8 mouse cellular contexts compared by ENCODE assay signal in genomic region chr3:135505369-135505909, GRCm38 (mm10). TPM values are rescaled to one million over a fixed set of nuclear protein-coding genes. Genes with fewer than 3 reads are reported as not detected.
DNase-seq lines count a peak whose midpoint lies in the region; ATAC-seq lines count a peak whose summit lies in the region.

No protein-coding gene starts in this region.

- no peaks in the 10 kb centered on the region for H3K36me3 ChIP-seq in midbrain, embryonic 10.5 days
- H3K36me3 ChIP-seq in midbrain, embryonic 14.5 days (ENCODE audit: control insufficient read depth, insufficient read depth, low read length) = no peaks in the 10 kb centered on the region
- no peaks in the 10 kb centered on the region for H3K36me3 ChIP-seq in limb, embryonic 11.5 days (ENCODE audit: control insufficient read depth, insufficient read depth, low read length)

- no peaks in the 10 kb centered on the region for H3K9me3 ChIP-seq in midbrain, embryonic 10.5 days (replicated peaks)
- H3K9me3 ChIP-seq in midbrain, embryonic 14.5 days (ENCODE audit: control insufficient read depth, low read length) = no peaks in the 10 kb centered on the region
- no peaks in the 10 kb centered on the region for H3K9me3 ChIP-seq in limb, embryonic 11.5 days (ENCODE audit: control insufficient read depth, low read length)

- no peaks in the 10 kb centered on the region for H3K27me3 ChIP-seq in midbrain, embryonic 10.5 days (ENCODE audit: low read depth, poor library complexity, severe bottlenecking)
- H3K27me3 ChIP-seq in midbrain, embryonic 14.5 days (ENCODE audit: control insufficient read depth, insufficient read depth, low read length) = no peaks in the 10 kb centered on the region
- no peaks in the 10 kb centered on the region for H3K27me3 ChIP-seq in limb, embryonic 11.5 days (ENCODE audit: control insufficient read depth, insufficient read depth, low read length)

- no peaks in the 10 kb centered on the region for H3K4me1 ChIP-seq in midbrain, embryonic 10.5 days
- H3K4me1 ChIP-seq in midbrain, embryonic 14.5 days (ENCODE audit: control insufficient read depth, insufficient read depth, low read length) = no peaks in the 10 kb centered on the region
- no peaks in the 10 kb centered on the region for H3K4me1 ChIP-seq in limb, embryonic 11.5 days (ENCODE audit: control insufficient read depth, insufficient read depth, low read length)

- no peak overlapping the region for H3K4me3 ChIP-seq in midbrain, embryonic 10.5 days
- H3K4me3 ChIP-seq in midbrain, embryonic 14.5 days (replicated peaks; ENCODE audit: low read depth, low read length) = no peak overlapping the region
- no peak overlapping the region for H3K4me3 ChIP-seq in limb, embryonic 11.5 days (ENCODE audit: low read depth, low read length)

- H3K4me2 ChIP-seq in midbrain, embryonic 14.5 days (ENCODE audit: low read length) = no peak overlapping the region
- no peak overlapping the region for H3K4me2 ChIP-seq in limb, embryonic 11.5 days (ENCODE audit: low read depth, severe bottlenecking)

- peak; percentile 47 for DNase-seq in midbrain, embryonic 10.5 days (ENCODE audit: low spot score)
- DNase-seq in midbrain, embryonic 14.5 days = no peak
- DNase-seq in NIH3T3 (ENCODE audit: low read depth) = peak; percentile 68
- DNase-seq in cerebellum, adult 8-10 months = peak; percentile 65
- peak; percentile 74 to 83 for DNase-seq in heart, postnatal 36 days
- peak; percentile 61 for DNase-seq in limb, embryonic 11.5 days (ENCODE audit: low spot score)
- DNase-seq in retina, embryonic 14.5 days (ENCODE audit: low spot score) = peak; percentile 58
- no peak for DNase-seq in Muller cell, postnatal 12 days (ENCODE audit: inconsistent ontology term)

- no peak for ATAC-seq in midbrain, embryonic 14.5 days (ENCODE audit: low FRiP score, low TSS enrichment)
- ATAC-seq in limb, embryonic 11.5 days (ENCODE audit: insufficient number of reproducible peaks, low FRiP score, low TSS enrichment, low read depth) = no peak

- 64% methylated on average over 10 of the region's 10 CpGs for WGBS in midbrain, embryonic 10.5 days
- 58% methylated on average over 10 of the region's 10 CpGs for WGBS in midbrain, embryonic 14.5 days
- 56% methylated on average over 10 of the region's 10 CpGs for WGBS in limb, embryonic 11.5 days

- intact Hi-C loops in heart, postnatal 36 days (cut with DNase I) = loop anchor here (1.0 kb wide), 1 partner anchor 103 kb away; no protein-coding TSS in a partner anchor

- no peak overlapping the region for H3K9ac ChIP-seq in midbrain, embryonic 14.5 days (replicated peaks; ENCODE audit: low read length)
- H3K9ac ChIP-seq in limb, embryonic 11.5 days (ENCODE audit: low read length) = no peak overlapping the region

- H3K27ac ChIP-seq in midbrain, embryonic 10.5 days (replicated peaks) = no peak overlapping the region
- H3K27ac ChIP-seq in midbrain, embryonic 14.5 days (replicated peaks; ENCODE audit: low read depth, low read length) = no peak overlapping the region
- H3K27ac ChIP-seq in limb, embryonic 11.5 days (replicated peaks; ENCODE audit: low read depth, low read length) = no peak overlapping the region

RNA-seq across cellular contexts. Expression of gene Manba, which starts 20.0 kb away (rescaled TPM):
- polyA plus RNA-seq in midbrain, embryonic 10.5 days (2016; fragmentation: Nextera tagmentation; extraction: Ambion mirVana) = 3.9 and 4.2 TPM in 2 replicates
- 4.3 and 5.9 TPM in 2 replicates for polyA plus RNA-seq in midbrain, embryonic 14.5 days (2014; fragmentation: Nextera tagmentation; extraction: Ambion mirVana)
- 10 to 100 TPM; 16.3 to 17.6 TPM for total RNA-seq in heart, postnatal 36 days (2021)
- 4.1 and 4.7 TPM in 2 replicates for polyA plus RNA-seq in limb, embryonic 11.5 days (2014; fragmentation: Nextera tagmentation; extraction: Ambion mirVana)

Comparison
In these comparisons a context has a peak if more than half of its experiments do, and no peak if none do; other contexts are left out.
1. DNase-seq: peak in midbrain, embryonic 10.5 days (single experiment), NIH3T3 (single experiment), cerebellum, adult 8-10 months (single experiment), heart, postnatal 36 days (2 of 2), limb, embryonic 11.5 days (single experiment) and retina, embryonic 14.5 days (single experiment); none in midbrain, embryonic 14.5 days (single experiment) and Muller cell, postnatal 12 days (single experiment).